Mouse (Mus musculus) liver, postnatal 0 days (tissue): ENCODE measurements around the gene AU040320. TPM values are rescaled to one million over a fixed set of nuclear protein-coding genes. Genes with fewer than 3 reads are reported as not detected.
A peak's percentile ranks its signal among the peaks of the same experiment; 100 is the strongest.

Experiments
- ATAC-seq: fragments of 200-750 bp; cut with Nextera tagmentation; 2 replicates; pipeline ENCODE4 v1.8.0; 2017; ENCODE audit warnings: mild to moderate bottlenecking, moderate library complexity
- DNase-seq: peaks from one replicate; pipeline ENCODE4 v3.0.0-alpha.2; 2016
- H3K27ac ChIP-seq: fragments of 300-500 bp; sonication (generic); 2 replicates; pipeline ENCODE4 v1.5.1; 2014; ENCODE audit warnings: antibody characterized with exemption, moderate library complexity, mild to moderate bottlenecking, low read depth
- H3K27me3 ChIP-seq: fragments of 300-500 bp; sonication (generic); 2 replicates; pipeline ENCODE4 v1.6.1; 2014; ENCODE audit warnings: low read length, control low read depth, mixed read lengths; ENCODE audit not compliant: insufficient read depth
- H3K36me3 ChIP-seq: fragments of 300-500 bp; sonication (generic); replicated peaks from 2 replicates; pipeline ENCODE4 v1.6.1; 2014; ENCODE audit warnings: mild to moderate bottlenecking, control low read depth, low read length, moderate library complexity, mixed read lengths; ENCODE audit not compliant: insufficient read depth
- H3K4me1 ChIP-seq: fragments of 300-500 bp; sonication (generic); 2 replicates; pipeline ENCODE4 v1.6.1; 2014; ENCODE audit warnings: antibody characterized with exemption, mild to moderate bottlenecking, control low read depth; ENCODE audit not compliant: insufficient read depth
- H3K4me2 ChIP-seq: fragments of 300-500 bp; sonication (generic); 2 replicates; pipeline ENCODE4 v1.6.1; 2014; ENCODE audit warnings: low read depth, mild to moderate bottlenecking, low read length, moderate library complexity, mixed read lengths
- H3K4me3 ChIP-seq: fragments of 300-500 bp; sonication (generic); 2 replicates; pipeline ENCODE4 v1.5.1; 2014; ENCODE audit warnings: low read depth, low read length
- H3K9ac ChIP-seq: fragments of 300-500 bp; sonication (generic); replicated peaks from 2 replicates; pipeline ENCODE4 v1.6.1; 2014; ENCODE audit warnings: mild to moderate bottlenecking, moderate library complexity
- H3K9me3 ChIP-seq: fragments of 300-500 bp; sonication (generic); 2 replicates; pipeline ENCODE4 v1.6.1; 2016; ENCODE audit warnings: mild to moderate bottlenecking, control low read depth, low read length, mixed read lengths
- CTCF ChIP-seq: sonication (generic); IDR thresholded peaks from 2 replicates; pipeline ENCODE4 v1.5.1; 2016; ENCODE audit warnings: antibody characterized with exemption, low read depth
- EP300 ChIP-seq: IDR thresholded peaks from 2 replicates; pipeline ENCODE4 v1.6.1; 2016; ENCODE audit warnings: antibody characterized with exemption, low read depth, mild to moderate bottlenecking
- WGBS: fragments of 180-500 bp; shearing (Covaris S2); extraction: QIAGEN DNeasy Blood & Tissue Kit; methylation state at CpG from one replicate; pipeline ENCODE4 v1.1.7; 2014; ENCODE audit not compliant: insufficient replicate concordance; 5-methylcytosine and 5-hydroxymethylcytosine counted together
- polyA plus RNA-seq: library from polyadenylated mRNA; unstranded; fragments of >200 nt; fragmentation: Nextera tagmentation; extraction: Ambion mirVana; gene quantifications from 2 replicates; pipeline ENCODE4 v1.2.1, GENCODE M21; 2015

Gene AU040320
- polyA plus RNA-seq, 1 experiment from 2014 or later, result 9.5 TPM

DNA sequence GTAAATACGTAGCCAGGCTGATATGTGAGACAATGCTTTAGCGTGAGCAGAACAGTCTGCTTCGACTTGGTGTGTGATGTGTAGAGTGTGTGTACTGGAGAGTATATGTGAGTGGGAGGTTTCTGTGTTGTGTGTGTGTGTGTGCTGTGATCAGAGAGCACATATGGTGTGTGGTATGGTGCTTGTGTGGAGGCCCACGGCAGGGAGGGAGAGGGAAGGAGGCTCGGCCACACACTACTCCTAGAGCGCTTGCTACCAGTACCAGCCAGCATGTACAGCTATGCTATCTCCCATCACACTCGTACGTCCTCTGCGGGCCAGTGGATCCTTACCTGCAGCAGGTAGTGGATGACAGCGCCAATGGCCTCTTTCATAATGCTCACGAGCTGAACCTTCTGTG is 3.8 kb upstream of the AU040320 start:
- Histone ChIP-seq H3K36me3 (peaks cover 30% of the 10 kb centered on the region), H3K9me3 (no peaks in the 10 kb centered on the region), H3K4me3 (no peak overlapping the region), H3K9ac (no peak overlapping the region), H3K27ac (no peak overlapping the region), H3K27me3 (no peaks in the 10 kb centered on the region), H3K4me2 (no peak overlapping the region), H3K4me1 (peaks cover 14% of the 10 kb centered on the region)
- TF ChIP-seq EP300 (no peak), CTCF (no peak)
- ATAC-seq (no peak), DNase-seq (no peak)
- WGBS, result 87% methylated on average over 11 of the region's 11 CpGs

DNA sequence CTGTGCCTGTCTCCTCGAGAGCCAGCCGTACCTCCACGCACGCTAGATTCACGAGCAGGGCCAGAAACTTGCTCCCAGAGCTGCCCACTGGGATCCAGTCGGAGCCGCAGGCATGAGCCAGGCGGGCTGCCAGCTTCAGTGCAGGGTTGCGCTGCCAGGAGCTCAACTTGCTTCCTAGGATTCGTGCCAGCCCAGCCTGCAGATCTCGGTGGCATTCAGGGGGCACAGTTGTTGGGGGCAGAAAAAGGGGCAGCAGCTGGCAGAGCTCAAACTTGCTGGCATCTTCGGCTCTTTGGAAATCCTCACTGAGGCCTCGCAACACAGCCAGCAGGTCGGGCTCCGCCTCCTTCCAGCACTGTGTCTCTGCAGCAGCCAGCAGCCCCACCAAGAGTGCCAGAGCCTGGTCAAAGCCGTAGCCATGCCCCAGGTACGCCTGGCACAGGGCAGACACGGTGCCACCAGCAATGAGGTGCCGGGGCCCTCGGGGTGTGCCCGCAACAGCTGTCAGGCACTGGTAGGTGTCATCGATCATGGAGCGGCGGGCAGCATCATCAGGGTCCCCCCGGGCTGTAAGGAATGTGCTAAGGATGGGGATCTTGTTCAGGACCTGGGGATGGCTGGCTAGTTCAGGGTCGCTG is 3.2 kb upstream of the AU040320 start:
- no peak for DNase-seq

DNA sequence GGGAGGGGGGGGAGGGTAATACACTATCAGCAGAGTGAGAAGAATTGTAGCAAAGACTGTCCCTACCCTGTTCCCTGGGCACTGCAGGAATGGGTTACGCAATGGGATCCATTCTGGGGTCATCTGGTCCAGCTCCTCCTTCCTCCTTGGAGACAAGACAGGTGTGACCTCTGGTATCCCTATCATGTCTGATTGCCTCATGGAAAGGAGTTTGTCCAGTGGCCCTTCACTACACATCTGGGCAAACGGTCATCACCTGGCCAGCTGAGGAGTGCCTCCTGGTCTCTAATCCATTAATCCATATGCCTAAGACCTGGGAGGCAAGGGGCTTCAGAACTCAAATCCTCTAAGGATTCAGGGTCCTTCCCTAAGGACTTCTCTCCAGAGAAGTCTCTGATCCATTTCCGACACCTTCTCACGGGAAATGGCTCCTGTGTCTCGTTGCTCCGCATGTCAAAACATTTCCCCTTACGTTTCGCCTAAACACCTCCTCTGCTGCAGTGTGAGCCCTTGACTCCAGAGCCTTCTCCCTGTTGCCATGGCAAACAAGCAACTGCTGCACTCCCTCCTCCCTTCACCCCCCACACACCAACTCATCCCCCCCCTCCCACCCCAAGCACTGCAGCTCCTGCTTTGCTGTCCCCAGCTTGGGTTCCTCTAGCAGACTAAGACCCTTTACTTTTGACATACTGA is 2.3 kb upstream of the AU040320 start:
- H3K27ac ChIP-seq, result no peak overlapping the region
- H3K4me2 ChIP-seq, result no peak overlapping the region
- H3K27me3 ChIP-seq, result no peaks in the 10 kb centered on the region
- no peak for ATAC-seq
- H3K4me3 ChIP-seq, result no peak overlapping the region
- TF ChIP-seq CTCF (no peak), EP300 (no peak)
- H3K9ac ChIP-seq, result no peak overlapping the region
- peaks cover 17% of the 10 kb centered on the region for H3K36me3 ChIP-seq
- H3K4me1 ChIP-seq, result peaks cover 16% of the 10 kb centered on the region
- DNase-seq, result no peak
- H3K9me3 ChIP-seq, result no peaks in the 10 kb centered on the region
- 86% methylated on average over 8 of the region's 8 CpGs for WGBS

More for the DNA sequence above, 3.2 kb upstream of the AU040320 start:
- no peak for ATAC-seq
- Histone ChIP-seq H3K4me3 (no peak overlapping the region), H3K4me2 (no peak overlapping the region), H3K9me3 (no peaks in the 10 kb centered on the region), H3K36me3 (peaks cover 24% of the 10 kb centered on the region), H3K27ac (no peak overlapping the region), H3K4me1 (peaks cover 14% of the 10 kb centered on the region), H3K9ac (no peak overlapping the region), H3K27me3 (no peaks in the 10 kb centered on the region)
- no peak for TF ChIP-seq EP300
- TF ChIP-seq CTCF, result no peak
- 88% methylated on average over 26 of the region's 26 CpGs for WGBS

DNA sequence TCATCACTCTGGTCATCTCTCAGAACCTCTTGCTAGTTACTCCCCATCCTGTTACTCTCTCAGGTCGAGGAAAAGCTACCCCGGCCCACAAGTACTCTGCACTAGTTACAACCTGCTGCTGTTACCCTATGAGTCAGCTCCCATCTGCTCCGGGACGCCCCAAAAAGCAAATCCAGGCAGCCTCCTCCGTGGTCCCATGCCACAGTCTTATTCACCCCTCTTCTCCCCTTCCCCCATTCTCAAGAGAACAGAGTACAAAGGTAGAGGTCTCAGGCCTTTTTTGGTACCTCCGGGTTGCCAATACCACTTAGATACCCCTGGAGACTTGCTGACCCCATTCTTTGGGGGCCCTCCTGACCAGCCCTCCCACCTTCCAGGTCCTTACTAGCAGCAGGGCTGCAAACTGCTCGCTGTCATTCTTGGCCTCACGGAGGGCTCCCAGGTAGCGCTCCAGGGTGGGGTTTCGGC is 1.8 kb upstream of the AU040320 start:
- no peak overlapping the region for H3K4me3 ChIP-seq
- peaks cover 11% of the 10 kb centered on the region for H3K36me3 ChIP-seq
- ATAC-seq, result no peak
- 82% methylated on average over 10 of the region's 10 CpGs for WGBS
- peaks cover 16% of the 10 kb centered on the region for H3K4me1 ChIP-seq
- H3K9ac ChIP-seq, result no peak overlapping the region
- no peak for DNase-seq
- no peak overlapping the region for H3K4me2 ChIP-seq
- no peak overlapping the region for H3K27ac ChIP-seq
- H3K9me3 ChIP-seq, result no peaks in the 10 kb centered on the region
- H3K27me3 ChIP-seq, result no peaks in the 10 kb centered on the region
- no peak for TF ChIP-seq EP300
- TF ChIP-seq CTCF, result no peak

DNA sequence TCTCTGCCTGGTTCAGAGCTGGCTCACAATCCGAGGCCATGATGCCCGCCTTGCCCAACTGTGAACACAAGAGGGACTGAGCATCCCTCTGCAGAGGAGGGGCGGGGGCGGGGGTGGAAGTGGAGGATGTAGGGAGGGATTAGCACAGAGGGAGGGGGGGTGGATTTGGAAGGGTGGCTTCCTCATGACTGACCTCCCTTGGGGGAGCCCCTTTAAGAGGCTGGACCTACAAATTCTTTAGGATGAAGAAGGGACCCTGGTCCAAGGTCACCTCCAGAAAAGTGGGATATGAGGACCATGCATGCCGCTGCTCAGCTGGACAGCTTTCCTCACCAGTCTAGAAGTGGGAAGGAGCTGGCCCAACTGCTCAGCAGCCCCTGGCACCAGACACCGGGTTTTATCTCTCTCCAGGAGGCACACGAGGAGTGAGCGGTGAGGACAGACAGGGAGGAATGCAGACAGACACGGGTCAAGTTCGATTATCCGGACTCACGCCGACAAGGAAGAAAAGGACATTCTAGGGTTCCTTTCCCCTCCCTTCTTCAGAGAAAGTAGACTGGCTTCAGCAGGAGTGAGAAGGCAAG is 1.2 kb upstream of the AU040320 start:
- H3K9ac ChIP-seq, result peak overlapping the region; percentile 96
- 19% methylated on average over 12 of the region's 13 CpGs for WGBS
- H3K4me1 ChIP-seq, result peaks cover 16% of the 10 kb centered on the region
- ATAC-seq (no peak), DNase-seq (no peak)
- no peaks in the 10 kb centered on the region for H3K9me3 ChIP-seq
- H3K36me3 ChIP-seq, result peaks cover 6% of the 10 kb centered on the region
- no peak for TF ChIP-seq CTCF
- no peaks in the 10 kb centered on the region for H3K27me3 ChIP-seq
- peak overlapping the region; percentile 89 for H3K4me2 ChIP-seq
- no peak overlapping the region for H3K27ac ChIP-seq
- peak overlapping the region; percentile 70 for H3K4me3 ChIP-seq

DNA sequence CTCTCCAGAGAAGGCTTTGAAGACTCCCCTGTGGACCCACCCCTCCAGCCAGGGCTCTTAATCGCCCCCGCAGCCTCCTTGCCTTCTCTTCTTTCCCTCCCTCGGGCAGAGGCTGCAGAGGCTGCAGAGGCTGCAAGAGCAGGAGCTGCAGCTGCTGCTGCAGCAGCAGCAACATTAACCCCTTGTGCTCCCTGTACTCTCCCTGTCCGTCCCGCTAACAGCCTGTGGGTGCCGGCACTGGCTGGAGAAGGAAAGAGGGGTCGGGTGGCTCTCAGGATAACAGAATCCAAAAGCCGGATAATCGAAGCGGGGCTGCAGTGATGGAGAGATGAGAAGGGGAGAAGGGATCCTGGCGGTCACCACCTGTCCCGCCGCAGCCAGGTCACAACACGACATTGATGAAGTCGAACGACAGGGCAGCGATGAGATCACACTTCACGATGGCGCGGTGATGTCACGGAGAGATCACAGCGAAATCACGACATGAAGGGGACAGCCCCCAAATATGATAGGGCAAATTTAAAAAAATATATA is 669 bp upstream of the AU040320 start:
- Histone ChIP-seq H3K4me3 (peak overlapping the region; percentile 70), H3K27me3 (no peaks in the 10 kb centered on the region), H3K9me3 (no peaks in the 10 kb centered on the region), H3K4me1 (peaks cover 16% of the 10 kb centered on the region), H3K27ac (peak overlapping the region; percentile 95), H3K9ac (peak overlapping the region; percentile 96), H3K36me3 (peaks cover 4% of the 10 kb centered on the region; the same call in 1 of the 2 replicates), H3K4me2 (peak overlapping the region; percentile 89)
- WGBS, result 0% methylated on average over 23 of the region's 23 CpGs
- ATAC-seq (peak; percentile 11), DNase-seq (no peak)
- TF ChIP-seq EP300 (no peak), CTCF (no peak)
